Mouse (Mus musculus): ENCODE measurements around the gene Smo.

The Smo gene

GRCm38 (mm10) chr6:29775609-29776008 lies 40.3 kb downstream of the Smo start:
- CTCF ChIA-PET, result no interaction called here

GRCm38 (mm10) chr6:29776542-29777237 lies 41.4 kb downstream of the Smo start:
- CTCF ChIA-PET, result interaction anchor here (0.6 kb wide), 1 partner anchor 534 kb away, joined by 3 read pairs; no protein-coding TSS in a partner anchor

DNA sequence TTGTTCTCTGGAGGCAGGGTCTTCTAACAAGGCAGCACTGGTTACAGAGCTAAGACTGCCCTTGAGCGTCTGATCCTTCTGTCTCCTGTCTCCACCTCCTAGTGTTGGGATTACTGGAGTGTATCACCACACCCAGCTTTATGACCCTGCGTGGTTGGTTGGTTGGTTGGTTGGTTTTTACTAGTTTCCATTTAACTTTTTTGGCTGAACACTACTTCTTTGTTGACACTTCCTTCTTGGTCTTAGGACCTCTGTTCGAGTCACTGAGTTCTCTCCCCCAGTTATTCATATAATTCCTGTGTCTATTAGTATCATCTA lies 41.9 kb downstream of the Smo start:
- CTCF ChIA-PET, result interaction anchor here (0.6 kb wide), 1 partner anchor 533 kb away, joined by 3 read pairs; no protein-coding TSS in a partner anchor

DNA sequence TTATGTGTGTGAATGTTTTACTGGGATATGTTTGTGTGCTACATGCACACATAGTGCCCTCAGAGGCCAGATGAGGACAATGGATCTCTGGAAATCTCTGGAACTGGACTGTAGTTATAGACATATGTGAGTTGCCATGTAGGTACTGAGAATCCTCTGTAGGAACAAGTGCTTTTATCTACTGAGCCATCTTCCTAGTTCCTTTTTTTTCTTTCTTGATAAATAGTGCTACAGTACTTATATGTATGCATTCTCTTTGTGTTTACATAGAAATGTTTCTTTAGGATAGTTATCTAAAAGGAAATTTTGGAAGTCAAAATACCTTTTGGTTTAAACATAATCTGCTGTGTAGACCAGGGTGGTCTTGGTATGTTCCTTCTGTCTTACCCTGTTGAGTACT lies 44.8 kb downstream of the Smo start:
- CTCF ChIA-PET, result interaction anchor here (0.6 kb wide), 1 partner anchor 12 kb away, joined by 26 read pairs; no protein-coding TSS in a partner anchor

DNA sequence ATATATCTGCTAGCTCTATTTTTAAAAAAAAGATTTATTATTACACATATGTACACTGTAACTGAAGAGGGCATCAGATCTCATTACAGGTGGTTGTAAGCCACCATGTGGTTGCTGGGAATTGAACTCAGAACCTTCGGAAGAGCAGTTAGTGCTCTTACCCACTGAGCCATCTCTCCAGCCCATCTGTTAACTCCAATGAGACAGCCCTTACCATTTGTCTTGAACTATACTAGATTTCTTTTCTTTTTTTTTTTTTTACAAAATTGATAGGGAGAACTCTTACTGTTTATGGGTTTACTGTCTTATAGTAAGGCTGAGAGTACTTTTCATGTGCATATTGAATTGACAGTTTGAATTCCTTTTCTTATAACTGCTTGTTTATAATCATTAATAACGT lies 45.3 kb downstream of the Smo start:
- CTCF ChIA-PET, result interaction anchor here (0.6 kb wide), 1 partner anchor 12 kb away, joined by 26 read pairs; no protein-coding TSS in a partner anchor

GRCm38 (mm10) chr6:29782239-29782638 lies 46.9 kb downstream of the Smo start:
- CTCF ChIA-PET, result no interaction called here

DNA sequence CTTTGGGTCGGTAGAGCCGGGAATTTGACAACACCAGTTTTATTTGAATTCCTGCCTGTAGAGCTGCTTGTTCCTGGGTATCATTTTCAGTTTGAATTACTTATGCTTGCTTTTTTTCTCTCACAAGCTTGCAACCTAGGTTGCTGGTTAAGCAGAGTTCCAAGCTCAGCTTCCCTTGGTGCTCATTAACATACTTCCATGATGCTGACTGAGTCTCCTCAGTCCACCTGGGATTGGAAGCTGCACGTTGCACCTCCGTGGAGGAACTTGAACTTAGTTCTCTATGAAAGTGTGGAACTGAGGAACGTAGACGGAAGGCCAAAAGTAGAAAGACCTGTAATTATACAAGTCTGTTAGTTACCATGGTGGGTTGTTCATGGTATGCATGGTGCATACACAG lies 48.7 kb downstream of the Smo start:
- CTCF ChIA-PET, result interaction anchor here (0.5 kb wide), 1 partner anchor 173 kb away, joined by 3 read pairs; no protein-coding TSS in a partner anchor

DNA sequence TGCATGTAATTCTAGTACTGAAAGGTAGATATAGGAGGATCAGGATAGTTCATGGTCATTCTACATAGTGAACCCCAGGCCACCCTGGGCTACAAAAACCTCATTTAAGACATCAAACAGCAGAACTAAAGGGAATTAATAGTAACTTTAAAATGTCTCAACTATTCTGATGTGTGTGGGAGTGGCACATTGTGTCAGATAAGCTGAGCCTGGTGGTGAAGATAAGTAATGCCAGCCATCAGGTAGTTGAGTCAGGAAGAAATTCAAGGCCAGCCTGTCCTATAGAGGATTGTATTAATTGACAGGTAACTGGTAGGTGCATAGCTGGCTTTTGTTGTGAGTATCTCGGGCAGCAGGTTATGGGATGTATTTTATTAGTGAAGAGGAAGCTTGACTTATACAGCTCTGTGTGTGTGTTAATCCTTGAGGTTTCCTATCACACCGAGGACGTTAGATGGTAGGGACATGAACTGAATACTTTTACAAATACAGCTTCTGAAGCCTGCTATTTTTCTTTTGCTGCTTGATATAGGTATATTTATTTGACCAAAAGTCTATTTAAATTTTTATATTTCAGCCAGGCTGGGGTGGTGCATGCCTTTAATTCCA lies 49.2 kb downstream of the Smo start:
- CTCF ChIA-PET, result interaction anchor here (0.5 to 0.7 kb wide), 2 partner anchors 113 to 174 kb away, joined by 3 to 5 read pairs; no protein-coding TSS in a partner anchor

- CTCF ChIA-PET, result no interaction called here
These were observed 50.5 kb downstream of the Smo start for GRCm38 (mm10) chr6:29785759-29786158.

DNA sequence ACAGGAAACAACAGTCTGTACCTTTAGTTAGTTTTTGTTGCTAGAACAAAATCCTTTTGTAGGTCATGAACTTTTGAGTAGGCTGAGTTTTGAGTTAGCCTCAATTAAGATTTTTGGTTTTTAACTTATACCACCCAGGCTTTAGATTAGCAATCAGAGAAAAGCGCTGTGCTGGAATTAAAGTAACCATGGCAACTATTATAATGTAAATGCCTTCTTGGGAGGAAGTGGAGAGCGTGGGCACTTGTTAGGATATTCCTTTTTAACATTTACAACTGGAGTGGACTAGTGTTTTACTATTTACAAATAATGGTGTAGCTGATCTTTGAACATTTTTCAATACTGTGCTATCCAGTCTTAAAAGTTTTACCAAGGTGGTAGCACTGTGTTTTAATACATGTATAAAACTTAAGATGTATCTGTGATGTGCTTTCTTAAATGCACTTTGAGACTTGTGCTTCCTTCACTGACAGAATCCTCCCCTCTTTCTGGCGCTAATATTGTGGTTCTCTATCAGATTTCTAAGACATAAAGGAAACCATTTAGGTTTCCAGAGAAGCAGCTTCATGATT lies 53.6 kb downstream of the Smo start:
- CTCF ChIA-PET, result no interaction called here

DNA sequence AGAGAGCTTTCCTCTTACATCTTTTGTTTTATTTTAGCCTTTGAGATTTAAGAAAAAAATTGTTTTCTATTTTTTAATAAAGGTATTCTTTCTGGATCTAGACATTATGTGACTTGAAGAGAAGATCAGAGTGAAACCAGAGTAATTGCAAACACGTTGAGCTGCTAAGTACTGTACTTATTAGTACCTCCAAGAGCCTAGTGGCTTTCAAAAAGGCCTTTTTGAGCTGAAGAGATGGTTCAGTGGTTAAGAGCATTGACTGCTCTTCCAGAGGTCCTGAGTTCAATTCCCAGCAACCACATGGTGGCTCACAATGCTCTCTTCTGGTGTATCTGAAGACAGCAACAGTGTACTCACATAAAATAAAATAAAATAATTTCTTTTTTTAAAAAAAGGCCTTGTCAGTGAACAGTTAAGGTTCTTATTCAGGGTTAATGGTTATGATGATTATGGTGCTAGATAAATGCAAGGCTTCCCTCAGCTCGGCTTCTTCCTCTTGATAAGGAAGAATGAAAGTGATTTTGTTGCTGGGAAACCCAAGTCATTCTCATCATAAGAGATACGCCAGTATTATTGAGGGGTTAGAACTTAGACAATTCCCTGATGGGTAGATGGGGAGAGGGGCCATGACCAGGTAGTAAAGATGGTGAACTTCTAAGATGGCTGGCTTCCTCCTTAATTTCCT lies 54.9 kb downstream of the Smo start:
- CTCF ChIA-PET, result no interaction called here

DNA sequence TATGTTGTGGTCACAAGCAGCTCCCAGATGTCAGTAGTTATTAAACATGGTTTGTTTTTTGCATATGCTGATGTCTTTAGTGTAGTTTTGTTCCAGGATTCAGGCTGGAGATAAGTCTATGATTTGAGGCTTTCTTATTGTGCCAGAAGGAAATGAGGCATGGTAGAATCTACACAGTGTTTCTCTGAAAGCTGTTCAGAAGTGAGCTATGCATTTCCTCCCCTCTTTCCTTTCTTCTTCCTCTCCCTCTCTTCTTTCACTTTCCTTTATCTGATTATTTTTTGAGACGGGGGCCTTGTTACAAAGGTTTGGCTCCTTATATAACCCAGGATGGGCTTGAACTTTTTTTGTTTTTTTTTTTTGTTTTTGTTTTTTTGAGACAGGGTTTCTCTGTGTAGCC lies 58.2 kb downstream of the Smo start:
- CTCF ChIA-PET, result interaction anchor here (0.6 to 1.2 kb wide), 3 partner anchors 10 to 538 kb away, joined by 3 to 13 read pairs (median 9); no protein-coding TSS in a partner anchor

GRCm38 (mm10) chr6:29794582-29794981 lies 59.3 kb downstream of the Smo start:
- CTCF ChIA-PET, result no interaction called here

DNA sequence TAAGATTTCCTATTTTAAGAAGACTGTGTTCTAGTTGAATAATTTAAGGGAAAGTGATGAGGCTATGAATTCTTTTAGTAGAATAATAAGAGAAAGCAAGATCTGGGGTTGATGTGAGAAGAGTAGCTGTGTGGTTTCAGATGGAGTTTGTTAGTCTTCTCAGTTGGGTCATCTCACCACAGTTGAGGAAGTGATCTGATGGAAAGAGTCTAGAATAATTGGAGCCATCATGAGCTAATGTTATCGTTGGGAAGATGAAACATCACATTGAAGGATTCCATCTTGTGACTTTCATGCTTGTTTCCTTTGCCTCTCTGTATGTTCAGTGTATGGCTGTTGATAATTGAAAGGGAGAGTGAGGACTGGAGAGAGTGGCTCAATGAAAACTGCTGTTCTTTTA lies 67.7 kb downstream of the Smo start:
- CTCF ChIA-PET, result no interaction called here

- CTCF ChIA-PET, result interaction anchor here (0.6 to 1.0 kb wide), 2 partner anchors 10 to 107 kb away, joined by 3 read pairs; no protein-coding TSS in a partner anchor
These were observed 68.7 kb downstream of the Smo start for GRCm38 (mm10) chr6:29804006-29804405.

DNA sequence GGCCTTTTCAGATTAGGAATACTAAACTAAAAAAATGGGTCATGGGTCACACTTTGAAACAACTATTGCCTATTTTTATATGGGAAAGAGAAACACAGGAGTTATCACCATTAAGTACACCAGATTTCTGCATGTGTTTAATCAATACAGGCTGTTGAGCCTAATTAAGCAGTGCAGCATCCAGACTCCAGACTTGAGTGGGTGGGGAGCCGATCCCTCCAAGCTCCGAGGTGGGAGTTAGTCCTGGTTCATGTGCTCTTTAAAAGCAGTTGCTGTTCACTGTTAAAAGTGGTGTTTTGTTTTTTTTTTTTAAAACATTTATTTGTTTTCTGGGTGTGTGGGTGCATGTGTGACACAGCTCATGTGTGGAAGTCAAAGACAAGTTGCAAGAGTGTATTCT lies 70.1 kb downstream of the Smo start:
- CTCF ChIA-PET, result no interaction called here
